In genomic region chr17:86001667-86002066, GRCm38 (mm10) we compare ENCODE assay signal across 14 mouse cellular contexts.
"Had no signal": no experiment of that assay in that cellular context is flagged by ENCODE, and none has a peak within 500 bp of the region (broad histone marks: within the 10 kb centered on the region; RNA-seq: fewer than 3 reads in every experiment).

No protein-coding gene starts in this region.

- H3K9me3 ChIP-seq: intestine, embryonic 15.5 days; limb, embryonic 15.5 days; midbrain, embryonic 12.5 days had no signal

- H3K4me2 ChIP-seq: intestine, embryonic 15.5 days; kidney, embryonic 15.5 days; limb, embryonic 15.5 days; lung, embryonic 14.5 days; midbrain, embryonic 12.5 days; stomach, embryonic 15.5 days had no signal

- H3K27me3 ChIP-seq: intestine, embryonic 15.5 days; kidney, embryonic 15.5 days; limb, embryonic 15.5 days; megakaryocyte, embryonic 14.5 days; midbrain, embryonic 12.5 days; stomach, embryonic 15.5 days had no signal

- H3K4me1 ChIP-seq: intestine, embryonic 15.5 days; kidney, embryonic 15.5 days; limb, embryonic 15.5 days; midbrain, embryonic 12.5 days; stomach, embryonic 15.5 days had no signal

- H3K4me3 ChIP-seq: intestine, embryonic 15.5 days; kidney, embryonic 15.5 days; limb, embryonic 15.5 days; megakaryocyte, embryonic 14.5 days; midbrain, embryonic 12.5 days; stomach, embryonic 15.5 days had no signal

- DNase-seq: kidney, adult 2 months; kidney, postnatal 14 days; lung, embryonic 14.5 days; lung, postnatal 10 days; lung, postnatal 4 days; right cerebral cortex, postnatal 14 days; thymus, adult 2 months; thymus, postnatal 25 days had no signal

- ATAC-seq: intestine, embryonic 15.5 days had no signal

- H3K27ac ChIP-seq: intestine, embryonic 15.5 days; kidney, embryonic 15.5 days; limb, embryonic 15.5 days; midbrain, embryonic 12.5 days; stomach, embryonic 15.5 days had no signal

- H3K9ac ChIP-seq: intestine, embryonic 15.5 days; kidney, embryonic 15.5 days; limb, embryonic 15.5 days; lung, embryonic 14.5 days; midbrain, embryonic 12.5 days; stomach, embryonic 15.5 days had no signal
